Mouse (Mus musculus) cerebellum, postnatal 4 days (tissue): ENCODE data around the gene Mest.

Source experiments
- DNase-seq, 2 experiments: peaks; one replicate each; pipeline ENCODE4 v3.0.0; 2022; ENCODE audit warnings: low spot score in 2 of 2, mixed read lengths in 1 of 2

The Mest gene

GRCm38 (mm10) chr6:30738464-30739006 lies 15.2 kb downstream of the Mest start:
- DNase-seq: no peak

GRCm38 (mm10) chr6:30739177-30739747 lies 15.9 kb downstream of the Mest start:
- DNase-seq: no peak

GRCm38 (mm10) chr6:30744846-30745245 lies 21.5 kb downstream of the Mest start:
- no peak for DNase-seq

GRCm38 (mm10) chr6:30745591-30745990 lies 22.2 kb downstream of the Mest start:
- DNase-seq: no peak

- no peak for DNase-seq
Observed at GRCm38 (mm10) chr6:30747631-30748357, 24.4 kb downstream of the Mest start.

GRCm38 (mm10) chr6:30748358-30748910 lies 25.1 kb downstream of the Mest start:
- DNase-seq: no peak

GRCm38 (mm10) chr6:30749042-30749689 lies 25.8 kb downstream of the Mest start:
- no peak for DNase-seq

- DNase-seq: no peak
Observed at GRCm38 (mm10) chr6:30749892-30750291, 26.5 kb downstream of the Mest start.

GRCm38 (mm10) chr6:30750482-30750881 lies 27.1 kb downstream of the Mest start:
- no peak for DNase-seq

- DNase-seq: no peak
Observed at GRCm38 (mm10) chr6:30751209-30751608, 27.9 kb downstream of the Mest start.
